Mouse (Mus musculus) forelimb bud, embryonic 11.5 days (tissue): ENCODE data around the gene Sult2b1.
A peak's percentile ranks its signal among the peaks of the same experiment; 100 is the strongest.

ENCODE experiments used
- DNase-seq: peaks from one replicate; pipeline ENCODE4 v3.0.0-alpha.2; 2012; ENCODE audit warnings: low read depth, low spot score

Gene Sult2b1

DNA sequence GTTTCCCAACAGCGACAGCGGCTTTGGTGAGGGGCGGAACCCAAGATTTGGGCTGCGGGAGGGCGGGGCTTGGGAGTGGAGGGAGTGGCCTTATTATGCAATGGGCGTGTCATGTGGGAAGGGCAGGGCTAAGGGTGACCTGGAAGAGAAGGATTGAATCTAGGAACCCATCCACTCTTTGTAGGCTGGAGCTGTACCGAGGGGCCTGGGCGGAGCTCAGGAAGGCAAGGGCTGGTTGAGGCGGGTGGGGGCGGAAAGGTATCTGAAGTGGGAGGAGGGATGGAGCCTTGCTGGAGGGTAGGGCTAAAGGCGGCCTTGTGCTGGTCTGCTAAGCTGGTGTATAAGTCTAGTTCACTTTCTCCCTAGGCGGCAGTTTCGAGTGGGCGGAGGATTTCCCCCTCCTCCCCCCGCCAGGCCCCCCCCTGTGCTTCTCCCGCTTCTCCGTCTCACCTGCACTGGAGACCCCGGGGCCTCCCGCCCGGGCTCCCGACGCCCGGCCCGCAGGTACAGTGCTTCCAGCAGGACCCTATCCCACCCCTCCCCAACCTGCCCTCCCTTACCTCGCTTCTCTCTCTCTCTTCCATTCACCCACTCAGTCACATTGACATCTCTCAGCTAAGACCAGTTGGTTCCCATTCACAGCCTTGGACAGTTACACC is 16.2 kb upstream of the Sult2b1 start:
- peak; percentile 42 for DNase-seq

DNA sequence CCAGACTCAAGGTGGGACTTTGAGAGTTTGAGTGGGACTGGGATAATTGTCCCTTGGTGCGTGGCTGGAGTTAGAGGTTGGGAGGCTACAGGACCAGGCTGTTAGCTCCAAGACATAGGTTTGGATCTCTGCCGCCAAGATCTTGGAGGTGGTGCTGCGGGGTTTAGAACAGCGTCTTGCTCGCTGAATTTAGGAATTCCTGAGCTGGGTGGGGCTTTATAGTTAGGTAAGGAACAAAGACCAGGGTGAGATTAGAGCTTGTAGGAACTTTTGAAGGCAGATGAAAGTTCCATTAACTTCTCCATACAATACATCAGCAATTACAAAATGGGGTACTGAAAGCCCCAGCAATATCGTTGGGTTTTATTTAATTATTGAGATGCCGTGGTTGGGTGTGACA is 15.5 kb upstream of the Sult2b1 start:
- DNase-seq: no peak

DNA sequence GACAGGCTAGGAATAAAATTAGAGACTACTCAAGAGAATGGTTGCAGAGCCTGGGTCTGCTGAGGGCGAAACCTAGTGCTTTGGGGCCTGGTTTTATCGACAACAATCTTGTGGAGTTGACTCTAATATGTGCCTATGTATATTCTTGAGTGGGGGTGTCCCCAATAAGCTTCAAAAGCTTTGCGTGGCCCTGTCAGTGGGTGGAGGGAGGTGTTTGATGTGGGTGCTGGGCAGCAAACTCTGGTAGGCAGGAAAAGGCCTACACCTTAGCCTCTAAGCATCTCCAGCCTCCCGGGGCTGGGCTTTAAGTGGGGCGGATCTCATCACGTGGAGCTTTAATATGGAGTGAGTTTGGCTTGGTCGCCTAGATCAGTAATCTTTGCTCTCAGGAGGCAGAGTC is 14.5 kb upstream of the Sult2b1 start:
- no peak for DNase-seq

DNA sequence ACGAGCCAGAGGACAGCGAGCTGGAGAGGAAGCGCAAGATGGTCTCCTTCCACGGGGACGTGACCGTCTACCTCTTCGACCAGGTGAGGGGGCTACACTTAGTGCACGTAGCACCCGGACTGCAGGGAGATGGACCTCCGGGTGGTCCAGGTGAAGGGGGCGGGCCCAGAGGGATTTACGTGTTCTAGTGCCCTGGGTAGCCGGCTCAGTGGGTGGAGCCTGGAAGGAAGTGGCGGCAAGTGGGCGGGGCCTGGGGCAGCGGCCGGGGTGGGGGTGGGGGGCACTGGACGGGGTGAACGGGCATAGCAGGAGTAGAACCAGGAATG is 14.0 kb upstream of the Sult2b1 start:
- DNase-seq: no peak

DNA sequence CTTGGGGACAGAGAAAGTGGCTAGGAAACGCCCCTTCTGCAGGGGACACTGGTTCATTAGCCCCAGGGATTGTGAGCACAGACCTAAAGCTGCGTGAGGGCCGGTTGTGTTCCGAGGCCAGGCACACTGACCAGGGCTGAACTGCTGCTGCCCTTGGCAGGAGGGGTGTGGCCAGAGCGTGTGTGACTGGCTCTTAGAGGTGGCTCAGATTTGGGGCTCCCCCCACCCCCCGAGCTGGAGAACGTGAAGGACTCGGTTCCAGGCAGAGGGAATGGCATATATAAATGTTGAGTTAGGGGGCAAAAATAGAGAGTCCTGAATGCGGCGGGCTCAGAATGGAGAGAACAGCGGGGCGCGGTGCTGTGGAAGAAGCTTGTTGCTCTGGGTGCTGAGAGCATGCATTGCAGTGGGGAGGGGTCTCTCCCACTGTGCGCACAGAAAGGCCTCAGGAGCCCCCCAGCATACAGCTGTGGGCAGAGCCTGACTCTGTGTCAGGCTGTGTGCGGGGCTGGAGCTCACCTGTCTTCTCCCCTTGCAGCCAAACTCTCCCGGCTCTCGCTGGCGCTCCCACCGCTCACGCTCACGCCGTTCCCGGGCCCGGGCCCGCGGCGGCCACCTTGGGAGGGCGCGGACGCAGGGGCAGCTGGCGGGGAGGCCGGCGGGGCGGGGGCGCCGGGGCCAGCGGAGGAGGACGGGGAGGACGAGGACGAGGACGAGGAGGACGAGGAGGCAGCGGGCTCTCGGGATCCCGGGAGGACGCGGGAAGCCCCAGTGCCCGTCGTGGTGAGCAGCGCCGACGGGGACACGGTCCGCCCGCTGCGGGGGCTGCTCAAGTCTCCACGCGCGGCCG is 13.4 kb upstream of the Sult2b1 start:
- DNase-seq: no peak

DNA sequence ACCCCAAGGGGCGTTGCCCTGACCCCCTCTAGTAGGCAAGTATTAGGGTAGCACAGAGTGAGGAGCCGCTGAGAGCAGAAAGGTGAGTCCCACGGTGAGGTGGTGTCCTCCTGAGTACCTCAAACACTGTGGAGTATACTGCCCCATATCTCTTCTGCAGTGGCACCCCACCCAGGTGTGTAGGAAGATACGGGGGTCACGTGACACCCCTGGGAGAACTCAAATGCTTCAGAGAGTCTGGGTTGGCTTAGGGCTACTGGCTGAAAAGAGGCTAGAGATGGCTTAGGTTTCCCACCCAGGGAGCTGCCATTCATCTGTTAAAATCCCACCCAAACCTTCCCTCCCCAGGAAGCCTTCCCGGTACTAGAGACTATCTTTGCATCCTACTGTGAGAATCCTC is 12.5 kb upstream of the Sult2b1 start:
- DNase-seq: no peak

DNA sequence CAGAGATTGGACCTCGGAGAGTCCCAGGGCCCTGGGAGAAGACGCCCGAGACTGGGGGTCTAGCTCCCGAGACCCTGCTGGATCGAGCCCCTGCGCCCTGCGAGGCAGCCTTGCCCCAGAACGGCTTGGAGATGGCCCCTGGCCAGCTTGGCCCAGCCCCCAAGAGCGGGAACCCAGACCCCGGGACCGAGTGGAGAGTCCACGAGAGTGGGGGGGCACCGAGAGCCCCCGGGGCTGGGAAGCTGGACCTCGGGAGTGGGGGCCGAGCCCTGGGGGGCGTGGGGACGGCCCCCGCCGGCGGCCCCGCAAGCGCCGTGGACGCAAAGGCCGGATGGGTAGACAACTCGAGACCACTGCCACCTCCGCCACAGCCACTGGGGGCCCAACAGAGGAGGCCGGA is 10.5 kb upstream of the Sult2b1 start:
- no peak for DNase-seq

DNA sequence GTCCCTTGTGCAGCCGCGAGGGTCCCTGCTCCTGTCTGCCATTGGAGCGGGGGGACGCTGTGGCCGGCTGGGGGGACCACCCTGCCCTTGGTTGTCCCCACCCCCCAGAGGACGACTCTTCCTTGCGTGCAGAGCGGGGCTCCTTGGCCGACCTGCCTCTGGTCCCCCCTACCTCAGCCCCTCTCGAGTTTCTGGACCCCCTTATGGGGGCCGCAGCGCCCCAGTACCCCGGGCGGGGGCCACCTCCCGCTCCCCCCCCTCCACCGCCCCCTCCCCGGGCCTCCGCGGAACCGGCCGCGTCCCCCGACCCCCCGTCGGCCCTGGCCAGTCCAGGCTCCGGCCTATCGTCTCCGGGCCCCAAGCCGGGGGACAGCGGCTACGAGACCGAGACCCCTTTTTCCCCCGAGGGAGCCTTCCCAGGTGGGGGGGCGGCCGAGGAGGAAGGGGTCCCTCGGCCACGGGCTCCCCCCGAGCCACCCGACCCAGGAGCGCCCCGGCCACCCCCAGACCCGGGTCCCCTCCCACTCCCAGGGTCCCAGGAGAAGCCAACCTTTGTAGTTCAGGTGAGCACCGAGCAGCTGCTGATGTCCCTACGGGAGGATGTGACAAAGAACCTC is 9.6 kb upstream of the Sult2b1 start:
- no peak for DNase-seq

DNA sequence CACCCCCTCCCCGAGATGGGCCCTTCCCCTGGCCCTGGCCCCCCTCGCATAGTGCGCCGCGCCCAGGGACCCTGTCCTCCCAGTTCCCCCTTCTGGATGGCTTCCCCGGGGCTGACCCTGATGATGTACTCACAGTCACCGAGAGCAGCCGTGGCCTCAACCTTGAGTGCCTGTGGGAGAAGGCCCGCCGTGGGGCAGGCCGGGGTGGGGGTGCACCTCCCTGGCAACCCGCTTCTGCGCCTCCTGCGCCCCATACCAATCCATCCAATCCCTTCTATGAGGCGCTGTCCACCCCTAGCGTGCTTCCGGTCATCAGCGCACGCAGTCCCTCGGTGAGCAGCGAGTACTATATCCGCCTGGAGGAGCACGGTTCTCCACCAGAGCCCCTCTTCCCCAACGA is 8.8 kb upstream of the Sult2b1 start:
- no peak for DNase-seq

DNA sequence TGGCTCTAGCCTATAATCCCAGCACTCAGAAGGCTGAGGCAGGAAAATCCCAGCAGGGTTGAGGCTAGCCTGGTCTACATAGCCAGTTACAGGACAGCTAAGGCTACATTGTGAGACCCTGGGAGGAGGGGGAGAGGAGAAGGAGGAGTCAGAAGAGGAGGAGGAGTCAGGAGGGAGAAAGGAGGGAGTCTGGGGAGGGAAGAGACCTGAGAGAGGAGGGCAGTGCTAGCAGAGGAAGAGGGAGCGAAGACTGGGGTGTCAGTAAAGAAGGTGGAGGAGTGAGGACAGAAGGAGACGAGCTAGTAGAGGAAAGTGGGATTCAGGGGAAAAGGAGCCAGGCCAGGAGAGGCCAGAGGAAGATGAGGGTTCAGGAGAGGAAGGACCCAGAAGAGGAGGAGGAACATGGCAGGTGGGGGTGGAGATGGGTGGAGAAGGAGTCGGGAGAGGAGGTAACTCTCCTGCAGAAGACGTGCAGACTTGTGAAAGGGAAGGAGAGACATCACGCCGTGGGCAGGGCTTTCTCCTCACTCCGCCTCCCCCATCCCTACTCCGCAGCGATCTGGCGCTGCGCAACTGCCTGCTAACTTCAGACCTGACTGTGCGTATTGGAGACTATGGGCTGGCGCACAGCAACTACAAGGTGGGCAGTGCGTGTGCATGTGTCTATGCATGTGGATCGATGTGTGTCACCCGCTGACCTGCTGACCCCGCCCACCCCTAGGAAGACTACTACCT is 7.5 kb upstream of the Sult2b1 start:
- no peak for DNase-seq

DNA sequence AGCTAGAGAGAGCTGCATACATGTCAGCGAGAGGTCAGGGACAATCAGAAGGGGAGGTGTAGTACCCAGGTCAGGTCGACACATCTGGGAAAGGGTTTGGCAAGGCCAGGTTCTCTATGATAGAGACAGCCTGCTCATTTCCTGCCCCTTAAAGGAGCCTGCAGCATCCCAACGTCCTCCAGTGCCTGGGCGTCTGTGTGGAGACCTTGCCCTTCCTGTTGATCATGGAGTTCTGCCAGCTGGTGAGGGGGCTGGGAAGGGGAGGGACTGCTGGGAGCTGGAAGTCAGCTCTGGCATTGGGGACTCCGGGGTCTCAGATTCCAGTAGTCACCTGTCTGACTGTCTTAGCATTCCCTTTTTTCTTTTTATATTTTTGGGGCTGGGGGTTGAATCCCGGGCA is 6.3 kb upstream of the Sult2b1 start:
- DNase-seq: no peak

DNA sequence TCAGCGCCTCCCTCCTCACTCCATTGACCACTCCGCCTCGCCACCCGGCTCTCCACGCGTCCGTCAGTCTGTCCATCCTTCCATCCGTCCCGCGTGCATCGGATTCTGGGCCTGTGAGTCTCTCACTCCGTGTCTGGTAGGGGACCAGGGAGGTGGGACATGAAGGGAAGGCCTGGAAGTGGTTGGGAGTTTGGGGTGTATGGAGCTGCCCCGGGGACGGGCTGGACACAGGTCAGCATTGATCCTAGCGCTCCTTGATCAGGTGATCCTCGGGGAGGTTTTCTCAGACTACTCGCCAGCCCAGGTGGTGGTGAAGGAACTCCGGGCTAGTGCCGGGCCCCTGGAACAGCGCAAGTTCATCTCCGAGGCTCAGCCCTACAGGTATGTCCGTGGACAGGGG is 3.2 kb upstream of the Sult2b1 start:
- no peak for DNase-seq

DNA sequence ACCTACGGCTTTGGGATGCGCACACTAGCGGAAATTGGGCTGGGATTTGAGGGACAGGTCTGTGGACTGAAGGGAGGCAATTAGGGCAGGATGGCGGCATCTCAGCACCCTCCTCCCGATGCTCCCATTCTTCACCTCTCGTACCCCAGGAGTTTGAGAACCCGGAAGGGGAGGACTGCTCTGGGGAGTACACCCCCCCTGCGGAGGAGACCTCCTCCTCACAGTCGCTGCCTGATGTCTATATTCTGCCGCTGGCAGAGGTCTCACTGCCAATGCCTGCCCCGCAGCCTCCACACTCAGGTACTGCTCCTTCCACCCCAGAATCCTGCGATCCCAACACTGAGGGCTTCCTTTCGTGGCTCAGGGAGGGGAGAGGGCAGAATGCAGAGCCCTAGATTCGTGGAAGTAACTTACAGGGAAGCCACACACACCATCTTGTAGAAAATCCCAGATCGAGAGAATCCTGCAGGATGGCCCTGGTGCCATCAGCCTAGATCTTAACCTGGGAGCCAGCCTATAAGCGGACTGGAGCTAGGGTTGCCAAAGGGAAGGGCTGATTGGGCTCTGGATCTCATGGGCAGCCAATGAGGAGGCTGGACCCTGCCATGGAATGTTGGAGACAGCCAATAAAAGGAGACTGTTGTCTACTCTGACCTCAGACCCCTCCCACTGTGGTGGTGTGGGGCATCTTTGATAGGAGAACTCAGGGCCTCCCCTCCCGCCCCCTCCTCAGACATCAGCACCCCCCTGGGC is 2.4 kb upstream of the Sult2b1 start:
- DNase-seq: peak; percentile 81

DNA sequence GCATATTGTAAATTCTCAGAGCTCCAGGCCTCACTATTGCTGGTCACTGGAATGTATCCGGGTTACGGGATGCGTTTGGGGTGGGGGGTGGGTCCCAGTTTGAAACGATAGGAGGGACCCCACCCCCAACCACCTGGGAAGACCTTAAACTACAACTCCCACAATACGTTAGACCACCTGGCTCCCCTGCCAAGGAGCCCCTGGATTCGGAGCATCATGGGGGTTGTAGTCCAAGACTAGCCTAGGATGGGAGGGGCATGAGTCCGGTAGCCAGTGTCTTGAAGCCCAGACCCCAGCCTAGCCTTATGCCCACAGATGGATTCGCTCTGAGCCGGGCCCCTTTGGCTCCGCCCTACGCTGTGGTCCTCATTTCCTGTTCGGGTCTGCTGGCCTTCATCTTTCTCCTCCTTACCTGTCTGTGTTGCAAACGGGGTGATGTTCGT is 1.7 kb upstream of the Sult2b1 start:
- peak; percentile 89 for DNase-seq

DNA sequence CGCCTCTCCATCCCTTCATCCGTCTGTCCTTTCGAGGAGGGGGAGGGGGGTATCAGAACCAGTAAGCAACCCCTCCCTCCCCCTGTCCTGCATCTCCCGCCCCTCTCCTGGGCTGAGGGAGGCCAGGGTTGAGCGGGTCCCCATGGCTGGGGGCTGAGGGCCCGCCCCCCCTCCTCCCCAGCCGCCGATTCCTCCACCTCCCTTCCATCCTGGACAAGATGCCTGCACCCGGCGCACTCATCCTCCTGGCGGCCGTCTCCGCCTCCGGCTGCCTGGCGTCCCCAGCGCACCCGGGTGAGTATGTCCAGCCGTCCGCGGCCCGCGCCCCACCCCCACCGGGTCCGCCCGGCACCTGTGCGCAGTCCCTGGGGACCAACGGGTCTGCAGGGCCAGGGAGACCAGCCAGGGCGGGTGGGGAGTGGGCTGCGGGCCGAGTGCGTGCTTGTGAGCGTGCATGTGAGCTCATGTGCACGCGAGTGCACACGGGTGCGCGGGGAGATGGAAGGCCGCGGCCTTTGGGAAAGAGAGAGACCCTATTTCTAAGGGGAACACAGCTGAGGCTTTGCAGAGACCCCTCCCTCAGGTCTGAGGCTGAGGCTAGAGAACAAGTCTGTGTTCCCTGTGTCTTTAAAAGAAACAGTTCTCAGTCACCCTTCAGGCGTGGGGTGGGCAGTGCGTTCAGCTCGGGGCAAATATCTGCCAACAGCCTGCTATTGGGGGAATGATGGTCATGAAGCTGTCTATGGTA is 1.1 kb upstream of the Sult2b1 start:
- DNase-seq: no peak

DNA sequence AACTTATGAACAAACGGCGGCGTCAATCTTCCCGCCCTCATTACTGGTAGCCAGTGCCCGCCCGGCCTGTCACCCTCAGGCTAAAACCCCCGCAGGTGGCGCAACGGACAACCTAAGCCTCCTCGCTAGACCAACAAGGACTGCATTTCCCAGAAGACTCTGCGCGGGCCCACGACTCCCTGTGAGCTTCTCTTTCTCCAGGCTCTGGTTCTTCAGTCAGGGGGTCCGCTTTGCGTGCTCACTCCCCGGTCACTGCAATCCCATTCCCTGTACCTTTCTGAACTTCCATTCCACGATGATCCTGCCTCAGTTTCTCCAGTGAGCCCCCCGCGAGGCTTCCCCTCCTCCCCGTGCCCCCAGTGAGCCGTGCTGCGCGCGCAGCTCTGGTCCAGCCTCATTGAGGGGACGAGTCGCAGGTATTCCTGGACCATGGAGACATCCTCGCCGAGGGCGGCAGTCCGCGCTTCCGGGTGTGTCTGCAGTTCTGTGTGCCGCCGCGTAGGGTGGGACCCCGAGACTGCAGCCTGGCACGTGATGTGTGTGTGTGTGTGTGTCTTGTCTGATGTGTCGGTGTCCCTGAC is 868 bp downstream of the Sult2b1 start, which contains the start of gene Lmtk3:
TSS of gene Lmtk3 (plus strand) at position 228 of the 581 bp plus-strand sequence.
- DNase-seq: peak; percentile 61

DNA sequence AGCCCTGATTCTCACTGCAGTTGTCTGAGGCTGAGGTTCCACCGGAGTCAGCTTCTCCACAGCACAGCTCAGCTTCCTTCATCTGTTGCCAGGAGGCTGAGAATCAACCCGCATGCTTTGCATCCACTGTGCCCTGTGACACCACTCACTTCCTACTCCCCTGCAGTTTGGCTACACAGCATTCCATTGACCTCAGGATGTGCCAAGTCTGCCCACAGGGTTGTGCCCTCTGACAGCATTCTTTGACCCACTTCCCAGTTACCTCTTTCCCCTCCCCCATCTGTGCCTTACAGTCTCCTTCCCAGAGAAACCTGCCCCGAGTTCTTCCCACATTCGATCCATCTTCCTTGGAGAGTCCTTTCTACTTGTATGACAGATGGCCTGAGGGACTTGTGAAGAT is 2.2 kb downstream of the Sult2b1 start:
- no peak for DNase-seq

DNA sequence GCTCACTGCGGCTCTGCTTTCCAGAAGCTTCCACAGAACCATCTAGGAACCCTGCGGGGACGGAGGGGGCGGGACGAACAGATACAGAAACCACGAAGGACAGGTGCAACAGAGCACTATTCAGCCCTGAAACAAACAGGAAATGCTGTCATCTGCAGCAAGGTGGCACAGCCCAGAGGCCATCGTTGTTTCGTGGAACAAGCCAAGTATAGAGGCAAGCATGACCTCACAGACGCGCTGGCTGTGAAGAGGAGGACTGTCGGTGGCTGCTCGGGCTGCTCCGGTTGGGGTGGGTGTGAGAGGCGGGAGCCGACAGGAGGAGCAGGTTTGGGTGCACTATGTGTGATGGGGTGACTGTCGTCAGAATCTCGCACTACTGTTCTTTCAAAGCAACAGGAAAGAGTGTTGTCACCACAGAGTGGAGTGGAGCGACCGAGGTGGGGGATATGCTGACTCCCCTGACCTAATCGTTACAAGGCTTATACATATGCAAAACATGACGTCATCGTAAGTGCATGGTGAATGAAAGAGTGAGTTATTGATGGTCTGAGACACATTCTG is 5.3 kb downstream of the Sult2b1 start:
- no peak for DNase-seq

DNA sequence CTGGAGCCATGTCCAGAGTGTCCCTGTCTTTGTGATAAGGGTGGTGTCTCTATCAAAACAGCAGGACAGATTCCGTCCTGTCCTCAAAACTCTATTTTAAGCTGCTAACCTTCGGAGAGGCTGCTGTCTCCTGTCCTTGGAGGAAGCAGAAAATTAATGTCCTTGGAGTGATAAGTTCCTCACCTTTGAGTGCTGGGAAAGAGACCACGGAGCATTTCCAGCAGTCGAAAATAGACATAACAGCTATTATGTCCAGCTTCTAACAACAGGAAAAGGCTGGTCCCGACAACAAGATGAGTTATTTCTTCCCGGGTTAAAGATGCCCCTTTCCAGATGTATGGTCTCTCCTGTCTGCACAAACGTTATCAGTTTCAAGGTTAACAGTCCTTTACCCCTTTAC is 9.2 kb downstream of the Sult2b1 start:
- no peak for DNase-seq

DNA sequence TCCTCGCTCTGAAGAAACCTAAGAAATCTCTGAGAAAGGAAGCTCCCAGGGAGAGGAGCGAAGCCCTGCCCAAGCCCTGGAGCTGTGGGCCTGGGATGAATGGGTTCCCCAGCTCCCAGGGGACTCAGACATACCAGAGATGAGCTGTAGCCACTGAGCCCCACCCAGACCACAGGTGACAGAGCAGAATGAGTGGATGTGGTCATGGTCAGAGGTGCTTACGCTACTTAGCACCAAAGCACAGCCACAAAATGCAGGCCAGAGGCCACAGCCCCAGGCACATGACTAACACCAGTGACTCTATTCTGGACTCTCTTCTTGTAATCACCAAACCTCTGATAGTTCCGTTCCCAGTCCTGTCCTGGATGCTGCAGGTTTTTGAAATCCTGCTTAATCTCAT is 13.4 kb downstream of the Sult2b1 start:
- no peak for DNase-seq
